Mouse (Mus musculus) testis, adult 2 months (tissue): ENCODE data around the gene Hexa.

Source experiments
- CTCF ChIP-seq: fragments of 200-500 bp; IDR thresholded peaks from 2 replicates; pipeline ENCODE4 v1.5.1; 2012; ENCODE audit warnings: low read depth, mild to moderate bottlenecking, inconsistent platforms, low read length, moderate library complexity; ENCODE audit not compliant: control insufficient read depth, insufficient read depth, insufficient replicate concordance
- POLR2A ChIP-seq: fragments of 200-500 bp; IDR thresholded peaks from 2 replicates; pipeline ENCODE4 v1.6.1; 2012; ENCODE audit warnings: low read depth, mild to moderate bottlenecking, inconsistent platforms, low read length, moderate library complexity; ENCODE audit not compliant: control insufficient read depth

DNA sequence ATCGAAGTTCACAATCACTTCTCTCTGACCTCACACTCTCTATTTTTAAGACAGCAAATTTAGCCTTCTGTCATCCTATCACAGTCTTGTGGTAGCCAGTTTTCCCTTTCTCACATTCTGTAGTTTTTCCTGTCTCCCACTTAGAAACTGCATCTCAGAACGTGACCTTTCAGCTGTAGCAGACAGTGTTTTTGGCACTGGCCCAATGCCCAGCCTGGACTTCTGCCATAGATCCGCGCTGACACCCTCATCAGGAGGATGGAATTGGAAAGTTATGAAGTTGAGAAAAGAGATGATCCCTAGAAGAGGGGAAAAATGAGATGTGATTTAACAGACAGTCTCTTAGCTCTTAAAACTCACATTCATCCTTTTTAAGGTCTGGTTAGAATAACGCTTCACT lies 20.4 kb upstream of the Hexa start:
- TF ChIP-seq POLR2A (no peak), CTCF (no peak)
